ENCODE assay signal across 40 mouse cellular contexts in the genomic region with DNA sequence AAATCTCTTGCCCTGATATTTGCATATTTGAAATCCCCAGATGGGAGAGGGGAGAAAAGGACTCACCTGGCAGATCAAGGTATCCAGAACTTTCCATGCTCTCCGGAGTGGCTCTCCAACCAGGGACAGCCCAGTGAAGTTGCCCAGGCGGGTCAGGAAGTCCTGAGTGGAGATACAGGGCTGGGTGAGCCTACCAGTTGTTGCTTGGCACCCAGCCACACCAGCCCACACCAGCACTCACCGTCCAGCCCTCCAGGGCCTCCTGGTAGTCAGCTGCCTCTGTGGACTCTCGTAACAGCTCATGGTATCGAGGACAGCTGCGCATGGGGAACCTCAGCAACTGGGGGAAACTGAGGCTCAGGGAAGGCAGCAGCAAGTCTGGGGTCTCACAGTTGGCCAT. TPM values are rescaled to one million over a fixed set of nuclear protein-coding genes. Genes with fewer than 3 reads are reported as not detected.
DNase-seq lines count a peak whose midpoint lies in the region; ATAC-seq and TF ChIP-seq lines count a peak whose summit lies in the region.
"Had no signal": no experiment of that assay in that cellular context is flagged by ENCODE, and none has a peak within 500 bp of the region (broad histone marks: within the 10 kb centered on the region; RNA-seq: fewer than 3 reads in every experiment).

No protein-coding gene starts in this region.

- no peak overlapping the region for H3K4me3 ChIP-seq in heart, postnatal 0 days (ENCODE audit: low read depth, low read length)
- no peak overlapping the region for H3K4me3 ChIP-seq in lung, embryonic 14.5 days (ENCODE audit: low read depth, low read length)
- no peak overlapping the region for H3K4me3 ChIP-seq in myocyte
- H3K4me3 ChIP-seq in forebrain, embryonic 16.5 days (replicated peaks; ENCODE audit: low read length): no peak overlapping the region
- H3K4me3 ChIP-seq: forebrain, embryonic 10.5 days; forebrain, embryonic 15.5 days; heart, embryonic 10.5 days; limb, embryonic 12.5 days; midbrain, embryonic 15.5 days; neural tube, embryonic 13.5 days had no signal

- H3K9me3 ChIP-seq in heart, postnatal 0 days (replicated peaks; ENCODE audit: control insufficient read depth, low read length): no peaks in the 10 kb centered on the region
- no peaks in the 10 kb centered on the region for H3K9me3 ChIP-seq in lung, embryonic 14.5 days (ENCODE audit: low read depth, low read length)
- H3K9me3 ChIP-seq in forebrain, embryonic 16.5 days (ENCODE audit: control insufficient read depth, low read length): no peaks in the 10 kb centered on the region
- H3K9me3 ChIP-seq: forebrain, embryonic 10.5 days; forebrain, embryonic 15.5 days; heart, embryonic 10.5 days; limb, embryonic 12.5 days; midbrain, embryonic 15.5 days; neural tube, embryonic 13.5 days had no signal

- H3K4me1 ChIP-seq in heart, postnatal 0 days (ENCODE audit: control insufficient read depth, insufficient read depth): no peaks in the 10 kb centered on the region
- no peaks in the 10 kb centered on the region for H3K4me1 ChIP-seq in lung, embryonic 14.5 days (ENCODE audit: insufficient read depth)
- 0 out of 2 replicates have a peak, but pooled peaks cover 3% of the 10 kb centered on the region for H3K4me1 ChIP-seq in forebrain, embryonic 16.5 days (replicated peaks; ENCODE audit: control insufficient read depth, insufficient read depth, low read length)
- H3K4me1 ChIP-seq: limb, embryonic 12.5 days; midbrain, embryonic 15.5 days had no signal

- no peak overlapping the region for H3K27ac ChIP-seq in heart, postnatal 0 days (ENCODE audit: low read depth)
- H3K27ac ChIP-seq in lung, embryonic 14.5 days (ENCODE audit: low read depth): no peak overlapping the region
- H3K27ac ChIP-seq in forebrain, embryonic 16.5 days (ENCODE audit: low read length): no peak overlapping the region
- H3K27ac ChIP-seq: forebrain, embryonic 10.5 days; forebrain, embryonic 15.5 days; heart, embryonic 10.5 days; kidney, postnatal 0 days; limb, embryonic 12.5 days; midbrain, embryonic 15.5 days; neural tube, embryonic 13.5 days; stomach, postnatal 0 days had no signal

- peak; percentile 9 for DNase-seq in heart, postnatal 0 days (ENCODE audit: low spot score)
- DNase-seq in heart, adult 18-20 months: no peak
- DNase-seq in lung, embryonic 14.5 days: peak; percentile 19
- DNase-seq in lung, adult 18-20 months: no peak
- DNase-seq in MN1 (ENCODE audit: low spot score): peak; percentile 34
- DNase-seq: adrenal gland, adult 8-10 months; cerebellum, adult 2 months; cerebellum, postnatal 14 days; heart, postnatal 14 days; kidney, adult 2 months; lung, postnatal 10 days; right cerebral cortex, postnatal 4 days; thymus, postnatal 4 days had no signal

- TF ChIP-seq POLR2A in myocyte (IDR thresholded peaks at IDR 0.05; ENCODE audit: insufficient read length, low read depth): no peak

- TF ChIP-seq CTCF in heart, postnatal 0 days (IDR thresholded peaks at IDR 0.05; ENCODE audit: low read depth): no peak
- TF ChIP-seq CTCF in lung, embryonic 14.5 days (IDR thresholded peaks at IDR 0.05; ENCODE audit: low read depth): no peak

- no peaks in the 10 kb centered on the region for H3K79me2 ChIP-seq in myocyte (ENCODE audit: control insufficient read depth, insufficient read depth)

- H3K27me3 ChIP-seq in heart, postnatal 0 days (ENCODE audit: control insufficient read depth, insufficient read depth, low read length): no peaks in the 10 kb centered on the region
- no peaks in the 10 kb centered on the region for H3K27me3 ChIP-seq in lung, embryonic 14.5 days (ENCODE audit: insufficient read depth, low read length)
- no peaks in the 10 kb centered on the region for H3K27me3 ChIP-seq in myocyte (ENCODE audit: control insufficient read depth, insufficient read depth, insufficient read length)
- H3K27me3 ChIP-seq in forebrain, embryonic 16.5 days (replicated peaks; ENCODE audit: control insufficient read depth, insufficient read depth, low read length): no peaks in the 10 kb centered on the region
- H3K27me3 ChIP-seq: forebrain, embryonic 15.5 days; limb, embryonic 12.5 days; midbrain, embryonic 15.5 days; neural tube, embryonic 13.5 days had no signal

- ATAC-seq in heart, postnatal 0 days (ENCODE audit: insufficient read depth, low read depth): no peak
- 0 out of 2 replicates have a peak, but pooled peaks have one; percentile 9 for ATAC-seq in lung, embryonic 14.5 days (ENCODE audit: insufficient read depth)
- no peak for ATAC-seq in forebrain, embryonic 16.5 days
- ATAC-seq: activated CD4-positive, CD25-positive, alpha-beta regulatory T cell, adult 4 months; CD4-positive, CD25-positive, alpha-beta regulatory T cell, adult 4 months; forebrain, embryonic 15.5 days; hindbrain, embryonic 16.5 days; midbrain, embryonic 15.5 days had no signal

- WGBS in heart, postnatal 0 days: 38% methylated on average over 6 of the region's 6 CpGs
- WGBS in lung, embryonic 14.5 days: 65% methylated on average over 6 of the region's 6 CpGs
- WGBS in forebrain, embryonic 16.5 days: 82% methylated on average over 6 of the region's 6 CpGs

- H3ac ChIP-seq in myocyte (ENCODE audit: control insufficient read depth, insufficient read length): no peak overlapping the region

- no peak overlapping the region for H3K4me2 ChIP-seq in heart, postnatal 0 days (ENCODE audit: low read depth, low read length)
- H3K4me2 ChIP-seq in lung, embryonic 14.5 days: no peak overlapping the region
- no peak overlapping the region for H3K4me2 ChIP-seq in myocyte (ENCODE audit: low read depth)
- H3K4me2 ChIP-seq in forebrain, embryonic 16.5 days (ENCODE audit: low read length): no peak overlapping the region
- H3K4me2 ChIP-seq: forebrain, embryonic 15.5 days; limb, embryonic 12.5 days; liver, embryonic 11.5 days; midbrain, embryonic 15.5 days; neural tube, embryonic 13.5 days had no signal

- H3K36me3 ChIP-seq in heart, postnatal 0 days (replicated peaks; ENCODE audit: control insufficient read depth, insufficient read depth, low read length): peaks cover 29% of the 10 kb centered on the region
- peaks cover 33% of the 10 kb centered on the region for H3K36me3 ChIP-seq in lung, embryonic 14.5 days (ENCODE audit: insufficient read depth)
- peaks cover 6% of the 10 kb centered on the region for H3K36me3 ChIP-seq in myocyte (ENCODE audit: control insufficient read depth, insufficient read depth)
- H3K36me3 ChIP-seq in forebrain, embryonic 16.5 days (ENCODE audit: control insufficient read depth, insufficient read depth): peaks cover 15% of the 10 kb centered on the region

- no peak overlapping the region for H3K9ac ChIP-seq in heart, postnatal 0 days (replicated peaks; ENCODE audit: low read depth, low read length)
- no peak overlapping the region for H3K9ac ChIP-seq in lung, embryonic 14.5 days
- H3K9ac ChIP-seq in forebrain, embryonic 16.5 days (replicated peaks; ENCODE audit: low read depth, low read length): no peak overlapping the region
- H3K9ac ChIP-seq: forebrain, embryonic 15.5 days; limb, embryonic 12.5 days; midbrain, embryonic 15.5 days; neural tube, embryonic 13.5 days had no signal

- no peak for TF ChIP-seq EP300 in heart, postnatal 0 days (IDR thresholded peaks at IDR 0.05; ENCODE audit: low read depth)

TF ChIP-seq in myocyte, 11 proteins besides CTCF, POLR2A, EP300 and RAD21 (continues in another document):
- TF ChIP-seq MYOD1 (IDR thresholded peaks at IDR 0.05; ENCODE audit: control insufficient read depth in 1 of 3, insufficient read length in 2 of 3, low read depth in 2 of 3) (peak in 2 of 3 experiments; percentile 56 to 74), POLR2AphosphoS2 (IDR thresholded peaks at IDR 0.05; ENCODE audit: insufficient read length, low read depth) (peak; percentile 44)

RNA-seq across cellular contexts. Expression of gene Acp4, which starts 2.2 kb away (rescaled TPM):
- total RNA-seq in heart, postnatal 0 days (2014; rRNA removed; ENCODE audit: low replicate concordance): not detected in 2 replicates
- polyA plus RNA-seq in heart, postnatal 0 days (2015; fragmentation: Nextera tagmentation; extraction: Ambion mirVana): not detected in 2 replicates
- not detected for total RNA-seq in heart, adult 18-20 months (2021)
- 0.11 TPM in 1 of 2 replicates, not detected in the other for polyA plus RNA-seq in lung, embryonic 14.5 days (2014; fragmentation: Nextera tagmentation; extraction: Ambion mirVana)
- 0.06 TPM for polyA plus RNA-seq in myocyte (2012; fragmentation: generic; extraction: Trizol)
- not detected in 2 replicates for polyA plus RNA-seq in forebrain, embryonic 16.5 days (2015; fragmentation: Nextera tagmentation; extraction: Ambion mirVana)
- total RNA-seq: adrenal gland, adult 8-10 months; adrenal gland, postnatal 4 days; gastrocnemius, adult 8-10 months; gastrocnemius, postnatal 4 days; heart, postnatal 14 days; layer of hippocampus, adult 18-20 months; layer of hippocampus, postnatal 10 days; left cerebral cortex, adult 18-20 months; left cerebral cortex, postnatal 14 days had no signal
- polyA plus RNA-seq: activated CD4-positive, CD25-positive, alpha-beta regulatory T cell, adult 4 months; CD4-positive, CD25-positive, alpha-beta regulatory T cell, adult 4 months; cerebellum, adult 2 months; cortical plate, adult 2 months; forebrain, embryonic 10.5 days; forebrain, embryonic 15.5 days; heart, embryonic 10.5 days; hindbrain, embryonic 11.5 days; hindbrain, embryonic 16.5 days; intestine, embryonic 14.5 days; kidney, adult 2 months; kidney, postnatal 0 days; limb, embryonic 12.5 days; liver, embryonic 11.5 days; liver, embryonic 16.5 days; neural tube, embryonic 13.5 days; spleen, adult 2 months; stomach, postnatal 0 days had no signal

RNA-seq across cellular contexts. Expression of gene Gm15517, which starts 6.3 kb away (rescaled TPM):
- total RNA-seq in heart, postnatal 0 days (2014; rRNA removed; ENCODE audit: low replicate concordance): not detected in 2 replicates
- not detected in 2 replicates for polyA plus RNA-seq in heart, postnatal 0 days (2015; fragmentation: Nextera tagmentation; extraction: Ambion mirVana)
- total RNA-seq in heart, adult 18-20 months (2021): not detected
- polyA plus RNA-seq in lung, embryonic 14.5 days (2014; fragmentation: Nextera tagmentation; extraction: Ambion mirVana): not detected in 2 replicates
- polyA plus RNA-seq in myocyte (2012; fragmentation: generic; extraction: Trizol): not detected
- polyA plus RNA-seq in forebrain, embryonic 16.5 days (2015; fragmentation: Nextera tagmentation; extraction: Ambion mirVana): not detected in 2 replicates
- total RNA-seq: adrenal gland, adult 8-10 months; adrenal gland, postnatal 4 days; gastrocnemius, adult 8-10 months; gastrocnemius, postnatal 4 days; heart, postnatal 14 days; layer of hippocampus, adult 18-20 months; layer of hippocampus, postnatal 10 days; left cerebral cortex, adult 18-20 months; left cerebral cortex, postnatal 14 days had no signal
- polyA plus RNA-seq: activated CD4-positive, CD25-positive, alpha-beta regulatory T cell, adult 4 months; CD4-positive, CD25-positive, alpha-beta regulatory T cell, adult 4 months; cerebellum, adult 2 months; cortical plate, adult 2 months; forebrain, embryonic 10.5 days; forebrain, embryonic 15.5 days; heart, embryonic 10.5 days; hindbrain, embryonic 11.5 days; hindbrain, embryonic 16.5 days; intestine, embryonic 14.5 days; kidney, adult 2 months; kidney, postnatal 0 days; limb, embryonic 12.5 days; liver, embryonic 11.5 days; liver, embryonic 16.5 days; midbrain, embryonic 15.5 days; neural tube, embryonic 13.5 days; spleen, adult 2 months; stomach, postnatal 0 days; thymus, postnatal 0 days had no signal

RNA-seq across cellular contexts. Expression of gene 2410002F23Rik, which starts 8.4 kb away (rescaled TPM):
- total RNA-seq in heart, postnatal 0 days (2014; rRNA removed; ENCODE audit: low replicate concordance): 127 and 130 TPM in 2 replicates
- 38.1 and 53.1 TPM in 2 replicates for polyA plus RNA-seq in heart, postnatal 0 days (2015; fragmentation: Nextera tagmentation; extraction: Ambion mirVana)
- 10 to 100 TPM in 1 of 2 experiments, 1 to 10 TPM in 1; 8.1 to 11.5 TPM for total RNA-seq in heart, adult 18-20 months (2021)
- polyA plus RNA-seq in lung, embryonic 14.5 days (2014; fragmentation: Nextera tagmentation; extraction: Ambion mirVana): 142 and 146 TPM in 2 replicates
- polyA plus RNA-seq in myocyte (2012; fragmentation: generic; extraction: Trizol): 40.9 TPM
- polyA plus RNA-seq in forebrain, embryonic 16.5 days (2015; fragmentation: Nextera tagmentation; extraction: Ambion mirVana): 240 and 264 TPM in 2 replicates

RNA-seq across cellular contexts. Expression of gene 1700028J19Rik, which starts 8.4 kb away (rescaled TPM):
- 0.15 and 0.31 TPM in 2 replicates for total RNA-seq in heart, postnatal 0 days (2014; rRNA removed; ENCODE audit: low replicate concordance)
- polyA plus RNA-seq in heart, postnatal 0 days (2015; fragmentation: Nextera tagmentation; extraction: Ambion mirVana): 1.2 and 1.3 TPM in 2 replicates
- total RNA-seq in heart, adult 18-20 months (2021): under 1 TPM; 0.25 to 0.28 TPM
- 0.96 and 1.5 TPM in 2 replicates for polyA plus RNA-seq in lung, embryonic 14.5 days (2014; fragmentation: Nextera tagmentation; extraction: Ambion mirVana)
- 0.62 TPM for polyA plus RNA-seq in myocyte (2012; fragmentation: generic; extraction: Trizol)
- polyA plus RNA-seq in forebrain, embryonic 16.5 days (2015; fragmentation: Nextera tagmentation; extraction: Ambion mirVana): 1.1 and 1.4 TPM in 2 replicates
- total RNA-seq: gastrocnemius, adult 8-10 months had no signal

RNA-seq across cellular contexts. Expression of gene Gm36864, which starts 19.0 kb away (rescaled TPM):
- not detected in 2 replicates for total RNA-seq in heart, postnatal 0 days (2014; rRNA removed; ENCODE audit: low replicate concordance)
- polyA plus RNA-seq in heart, postnatal 0 days (2015; fragmentation: Nextera tagmentation; extraction: Ambion mirVana): not detected in 2 replicates
- not detected for total RNA-seq in heart, adult 18-20 months (2021)
- polyA plus RNA-seq in lung, embryonic 14.5 days (2014; fragmentation: Nextera tagmentation; extraction: Ambion mirVana): not detected in 2 replicates
- polyA plus RNA-seq in myocyte (2012; fragmentation: generic; extraction: Trizol): not detected
- not detected in 2 replicates for polyA plus RNA-seq in forebrain, embryonic 16.5 days (2015; fragmentation: Nextera tagmentation; extraction: Ambion mirVana)
- total RNA-seq: adrenal gland, adult 8-10 months; adrenal gland, postnatal 4 days; gastrocnemius, adult 8-10 months; gastrocnemius, postnatal 4 days; heart, postnatal 14 days; layer of hippocampus, adult 18-20 months; layer of hippocampus, postnatal 10 days; left cerebral cortex, adult 18-20 months; left cerebral cortex, postnatal 14 days had no signal
- polyA plus RNA-seq: activated CD4-positive, CD25-positive, alpha-beta regulatory T cell, adult 4 months; CD4-positive, CD25-positive, alpha-beta regulatory T cell, adult 4 months; cerebellum, adult 2 months; cortical plate, adult 2 months; forebrain, embryonic 10.5 days; forebrain, embryonic 15.5 days; heart, embryonic 10.5 days; hindbrain, embryonic 11.5 days; intestine, embryonic 14.5 days; kidney, postnatal 0 days; liver, embryonic 11.5 days; liver, embryonic 16.5 days; midbrain, embryonic 15.5 days; neural tube, embryonic 13.5 days; spleen, adult 2 months; stomach, postnatal 0 days; thymus, postnatal 0 days had no signal

Comparison
In these comparisons a context has a peak if more than half of its experiments do, and no peak if none do; other contexts are left out.
1. DNase-seq: peak in heart, postnatal 0 days (single experiment), lung, embryonic 14.5 days (single experiment) and MN1 (single experiment); none in heart, adult 18-20 months (0 of 2) and lung, adult 18-20 months (0 of 2).